Mouse (Mus musculus): ENCODE measurements at regions not wholly inside any gene's neighbourhood (a gene's known extent, or its start where the extent isn't known, plus 50 kb on each side); places are given as distances from the start of the nearest gene placed in this dataset.
A peak's percentile ranks its signal among the peaks of the same experiment; 100 is the strongest.
"Not testable (repeated sequence)": the region's sequence is repeated elsewhere in the genome, so short reads cannot be mapped to it uniquely, and the experiment has no call there.

DNA sequence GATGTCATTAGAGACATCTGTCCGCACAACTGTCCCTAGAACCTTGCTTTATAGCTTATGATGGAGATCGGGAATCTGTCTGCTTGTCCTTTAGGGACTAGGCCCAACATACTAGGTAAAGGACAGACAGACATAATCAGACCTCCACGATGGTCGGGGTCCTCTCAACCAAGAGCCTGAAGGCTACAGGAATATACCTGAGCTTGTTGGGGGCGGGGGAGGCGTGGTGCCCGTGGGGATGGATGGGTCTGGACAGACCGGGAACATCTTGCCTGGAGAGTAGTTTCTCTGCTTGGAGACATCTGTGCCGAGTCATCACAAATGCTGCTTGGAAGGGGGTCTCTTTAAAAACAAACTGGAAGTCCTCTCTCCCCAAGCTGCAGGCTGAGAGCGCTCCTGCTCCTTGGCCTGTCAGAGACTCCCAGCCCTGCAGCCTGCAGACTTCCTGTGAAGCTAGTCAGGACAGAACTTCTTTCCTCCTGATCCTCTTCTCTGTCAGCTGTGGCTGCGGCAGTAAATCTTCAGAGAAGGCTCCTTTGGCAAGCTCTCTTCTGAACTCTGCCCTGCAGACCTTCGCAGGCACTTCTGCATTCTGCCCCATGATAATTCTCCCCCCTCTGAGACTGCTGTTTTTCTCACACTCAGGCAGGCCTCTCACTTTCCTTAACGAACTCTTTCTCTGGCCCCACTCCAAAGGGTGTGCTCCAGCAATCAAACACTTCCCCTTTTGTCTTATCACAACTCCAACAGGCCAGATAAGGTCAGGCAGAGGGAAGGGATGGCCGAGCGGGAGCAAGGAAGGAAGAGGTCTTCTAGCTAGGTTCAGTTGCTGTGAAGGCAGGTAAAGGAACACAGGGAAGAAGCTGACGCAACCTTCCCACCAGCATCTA is 143.1 kb upstream of the Cdk6 start:
- ATAC-seq (ENCODE audit: insufficient read depth): peak; percentile 88
- peak overlapping the region; percentile 54; the same call in 1 of the 2 replicates for H3K27ac ChIP-seq (ENCODE audit: low read depth)
- DNase-seq: peak; percentile 63
- WGBS: 33% methylated on average over 16 of the region's 16 CpGs
- peaks cover 2% of the 10 kb centered on the region; the same call in 1 of the 2 replicates for H3K4me1 ChIP-seq (ENCODE audit: insufficient read depth)
- no peak overlapping the region for H3K9ac ChIP-seq
- no peaks in the 10 kb centered on the region for H3K27me3 ChIP-seq (ENCODE audit: insufficient read depth, low read length)
- TF ChIP-seq CTCF (IDR thresholded peaks at IDR 0.05; ENCODE audit: low read depth): no peak
- no peaks in the 10 kb centered on the region for H3K9me3 ChIP-seq (ENCODE audit: low read depth, low read length)
- H3K36me3 ChIP-seq (ENCODE audit: insufficient read depth): no peaks in the 10 kb centered on the region
- H3K4me2 ChIP-seq: peak overlapping the region; percentile 44
- no peak overlapping the region for H3K4me3 ChIP-seq (ENCODE audit: low read depth, low read length)

DNA sequence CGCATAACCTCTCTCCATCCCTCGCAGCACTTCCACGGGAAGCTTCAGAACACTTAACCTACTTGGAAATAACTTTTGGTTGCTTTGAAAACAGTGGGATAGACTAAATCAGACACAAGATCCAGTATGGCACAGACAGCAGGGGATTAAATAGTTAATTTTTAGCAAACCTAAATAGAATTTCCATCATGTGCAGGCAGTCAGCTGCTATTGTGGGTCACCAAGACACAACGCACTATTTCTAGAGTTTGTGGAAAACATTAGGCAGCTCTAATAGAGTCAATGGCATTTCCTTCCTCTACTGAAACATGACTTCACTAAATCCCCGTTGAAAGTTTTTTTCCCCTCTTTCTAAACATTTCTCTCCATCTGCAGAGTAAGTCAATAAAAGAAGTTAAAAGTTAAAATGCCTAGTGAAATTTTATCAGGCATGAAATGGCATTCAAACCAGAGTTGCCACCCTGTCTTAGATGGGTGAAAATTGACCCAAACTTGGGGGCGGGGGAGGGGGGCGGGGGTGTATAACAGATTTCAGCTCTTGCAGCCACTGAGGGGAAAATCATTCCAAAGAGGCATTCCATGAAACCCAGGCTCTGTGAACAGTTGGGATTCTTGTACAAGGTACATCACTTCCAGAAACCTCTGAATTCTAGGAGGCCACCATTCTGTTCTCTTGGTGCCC is 142.3 kb upstream of the Cdk6 start:
- H3K4me1 ChIP-seq (ENCODE audit: insufficient read depth); H3K36me3 ChIP-seq (ENCODE audit: insufficient read depth); H3K9me3 ChIP-seq (ENCODE audit: low read depth, low read length); H3K4me3 ChIP-seq (ENCODE audit: low read depth, low read length); H3K9ac ChIP-seq; H3K27me3 ChIP-seq (ENCODE audit: insufficient read depth, low read length): not testable (repeated sequence)
- Histone ChIP-seq H3K27ac (ENCODE audit: low read depth) (peak overlapping the region; percentile 54; the same call in 1 of the 2 replicates), H3K4me2 (peak overlapping the region; percentile 44)
- ATAC-seq (ENCODE audit: insufficient read depth) (peak; percentile 82), DNase-seq (peak; percentile 48)
- WGBS: 34% methylated on average over 7 of the region's 7 CpGs

DNA sequence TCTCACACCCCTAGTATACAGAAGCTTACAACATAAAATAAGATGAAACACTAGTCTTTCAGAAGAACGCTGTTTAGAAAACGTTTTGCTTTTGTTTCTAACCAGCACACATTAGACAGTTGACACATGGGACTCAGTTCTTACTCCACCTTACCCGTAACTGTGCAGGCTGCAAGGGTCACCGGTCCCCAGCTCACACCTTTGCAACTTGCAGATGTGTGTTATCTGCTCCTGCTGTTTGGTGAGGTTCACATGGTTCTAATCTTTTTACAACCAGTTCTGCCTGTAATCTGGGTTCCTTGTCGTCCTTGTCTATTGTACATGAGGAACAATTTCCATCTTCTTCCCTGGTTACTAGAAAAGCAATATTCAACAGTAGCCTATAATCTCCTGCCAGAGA is 135.1 kb upstream of the Cdk6 start:
- not testable (repeated sequence) for H3K9ac ChIP-seq; DNase-seq; H3K4me3 ChIP-seq (ENCODE audit: low read depth, low read length); H3K27ac ChIP-seq (ENCODE audit: low read depth); H3K4me1 ChIP-seq (ENCODE audit: insufficient read depth); H3K36me3 ChIP-seq (ENCODE audit: insufficient read depth); ATAC-seq (ENCODE audit: insufficient read depth); H3K27me3 ChIP-seq (ENCODE audit: insufficient read depth, low read length); H3K9me3 ChIP-seq (ENCODE audit: low read depth, low read length); H3K4me2 ChIP-seq
- 74% methylated on average over 5 of the region's 5 CpGs for WGBS

DNA sequence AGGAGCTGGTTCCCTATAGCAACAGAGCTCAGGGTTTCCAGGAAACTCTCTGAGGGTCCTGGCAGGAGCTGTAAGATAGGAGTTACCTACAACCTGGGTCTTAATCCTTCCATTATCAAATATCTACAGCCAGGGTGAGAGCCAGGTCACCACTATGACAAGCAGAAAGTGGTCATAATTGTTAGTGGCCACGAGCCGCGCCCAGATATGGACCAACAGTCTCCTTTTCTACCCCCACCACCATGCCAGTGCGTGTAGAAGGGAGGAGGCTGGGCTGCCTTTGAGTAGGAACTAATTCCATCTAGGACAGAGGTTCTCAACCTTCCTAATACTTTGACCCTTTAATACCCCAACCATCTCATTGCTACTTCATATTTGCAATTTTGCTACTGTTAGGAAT is 133.0 kb upstream of the Cdk6 start:
- 77% methylated on average over 4 of the region's 4 CpGs for WGBS

DNA sequence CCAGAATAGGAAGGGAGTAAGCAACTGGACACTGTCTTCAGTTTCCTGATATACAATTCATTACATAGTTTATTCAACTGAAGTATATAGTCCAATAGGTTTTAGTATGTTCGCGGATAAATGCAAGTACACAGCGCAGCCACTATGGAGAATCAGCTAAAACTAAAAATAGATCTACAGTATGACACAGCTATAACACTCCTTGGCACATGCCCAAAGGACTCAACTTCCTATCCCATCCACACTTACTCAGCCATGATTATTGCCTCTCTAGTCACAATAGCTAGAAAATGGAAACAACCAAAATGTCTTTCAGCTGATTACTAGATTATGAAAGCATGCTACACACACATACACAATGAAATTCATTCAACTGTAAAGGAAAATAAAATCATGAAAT is 130.0 kb upstream of the Cdk6 start:
- no peak overlapping the region for H3K27ac ChIP-seq (ENCODE audit: low read depth)
- H3K4me3 ChIP-seq (ENCODE audit: low read depth, low read length): no peak overlapping the region
- DNase-seq (no peak), ATAC-seq (ENCODE audit: insufficient read depth) (no peak)
- H3K36me3 ChIP-seq (ENCODE audit: insufficient read depth): no peaks in the 10 kb centered on the region
- no peaks in the 10 kb centered on the region for H3K4me1 ChIP-seq (ENCODE audit: insufficient read depth)
- no peaks in the 10 kb centered on the region for H3K27me3 ChIP-seq (ENCODE audit: insufficient read depth, low read length)
- no peaks in the 10 kb centered on the region for H3K9me3 ChIP-seq (ENCODE audit: low read depth, low read length)
- no peak overlapping the region for H3K4me2 ChIP-seq
- H3K9ac ChIP-seq: no peak overlapping the region
- 94% methylated on average over 3 of the region's 3 CpGs for WGBS
- TF ChIP-seq CTCF (IDR thresholded peaks at IDR 0.05; ENCODE audit: low read depth): no peak

More for the DNA sequence above, 133.0 kb upstream of the Cdk6 start:
- H3K4me3 ChIP-seq (ENCODE audit: low read depth, low read length); H3K27me3 ChIP-seq (ENCODE audit: insufficient read depth, low read length); ATAC-seq (ENCODE audit: insufficient read depth); H3K4me2 ChIP-seq; H3K9ac ChIP-seq; DNase-seq; H3K4me1 ChIP-seq (ENCODE audit: insufficient read depth); H3K9me3 ChIP-seq (ENCODE audit: low read depth, low read length); H3K27ac ChIP-seq (ENCODE audit: low read depth); H3K36me3 ChIP-seq (ENCODE audit: insufficient read depth): not testable (repeated sequence)

DNA sequence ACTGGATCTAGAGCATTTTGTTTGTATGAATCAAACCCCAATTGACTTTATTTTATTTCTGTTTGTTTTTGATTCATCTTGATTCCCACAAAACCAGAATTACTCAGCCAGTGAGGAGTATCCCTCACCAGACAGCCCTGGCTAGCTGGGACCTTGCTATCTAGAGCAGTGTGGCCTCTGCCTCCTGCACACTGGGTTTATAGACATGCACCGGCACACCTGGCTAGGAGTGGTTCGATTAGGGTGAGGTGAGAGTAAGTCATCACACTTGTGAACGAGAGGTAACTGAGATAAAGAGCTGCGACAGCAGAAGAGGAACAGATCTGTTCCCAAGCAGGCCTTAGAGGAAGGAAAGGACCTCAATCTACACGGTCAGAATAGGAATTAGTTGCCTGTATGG is 125.2 kb upstream of the Cdk6 start:
- H3K9me3 ChIP-seq (ENCODE audit: low read depth, low read length): no peaks in the 10 kb centered on the region
- H3K4me1 ChIP-seq (ENCODE audit: insufficient read depth): no peaks in the 10 kb centered on the region
- WGBS: 47% methylated on average over 5 of the region's 5 CpGs
- H3K4me3 ChIP-seq (ENCODE audit: low read depth, low read length): no peak overlapping the region
- H3K36me3 ChIP-seq (ENCODE audit: insufficient read depth): no peaks in the 10 kb centered on the region
- DNase-seq: no peak
- ATAC-seq (ENCODE audit: insufficient read depth): no peak
- no peak overlapping the region for H3K4me2 ChIP-seq
- H3K9ac ChIP-seq: no peak overlapping the region
- no peaks in the 10 kb centered on the region for H3K27me3 ChIP-seq (ENCODE audit: insufficient read depth, low read length)
- H3K27ac ChIP-seq (ENCODE audit: low read depth): no peak overlapping the region
- no peak for TF ChIP-seq CTCF (IDR thresholded peaks at IDR 0.05; ENCODE audit: low read depth)

DNA sequence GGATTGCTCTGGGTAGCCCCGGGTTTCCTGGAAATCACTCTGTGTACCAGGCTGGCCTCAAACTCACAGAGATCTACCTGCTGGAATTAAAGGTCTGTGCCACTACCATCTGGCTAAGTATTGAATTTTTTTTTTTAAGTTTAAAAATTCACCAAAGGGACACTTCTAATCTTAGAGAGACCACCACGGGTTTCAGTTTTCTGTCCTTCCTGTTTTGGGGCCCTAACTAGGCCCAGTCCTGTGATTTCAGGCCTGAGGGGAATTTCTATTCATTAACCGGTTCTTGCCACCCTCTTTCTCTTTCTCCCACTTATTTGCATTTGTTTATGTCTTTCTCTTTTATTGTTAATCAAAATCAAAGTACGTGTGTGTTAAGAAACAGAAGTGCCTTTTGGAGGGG is 122.1 kb upstream of the Cdk6 start:
- H3K27me3 ChIP-seq (ENCODE audit: insufficient read depth, low read length): no peaks in the 10 kb centered on the region
- DNase-seq (no peak), ATAC-seq (ENCODE audit: insufficient read depth) (no peak)
- H3K9me3 ChIP-seq (ENCODE audit: low read depth, low read length): no peaks in the 10 kb centered on the region
- 47% methylated on average over 4 of the region's 4 CpGs for WGBS
- no peaks in the 10 kb centered on the region for H3K36me3 ChIP-seq (ENCODE audit: insufficient read depth)
- no peak overlapping the region for H3K4me3 ChIP-seq (ENCODE audit: low read depth, low read length)
- TF ChIP-seq CTCF (IDR thresholded peaks at IDR 0.05; ENCODE audit: low read depth): no peak
- H3K9ac ChIP-seq: no peak overlapping the region
- no peaks in the 10 kb centered on the region for H3K4me1 ChIP-seq (ENCODE audit: insufficient read depth)
- H3K27ac ChIP-seq (ENCODE audit: low read depth): no peak overlapping the region
- no peak overlapping the region for H3K4me2 ChIP-seq

Data from lung, embryonic 14.5 days (tissue).